8 mouse cellular contexts compared by ENCODE assay signal in genomic region chr15:99391975-99392374, GRCm38 (mm10). TPM values are rescaled to one million over a fixed set of nuclear protein-coding genes. Genes with fewer than 3 reads are reported as not detected.
DNase-seq lines count a peak whose midpoint lies in the region; ATAC-seq and TF ChIP-seq lines count a peak whose summit lies in the region.

No protein-coding gene starts in this region.

- H3K36me3 ChIP-seq in erythroblast, embryonic 14.5 days (ENCODE audit: control insufficient read depth), result peaks cover 11% of the 10 kb centered on the region
- no peaks in the 10 kb centered on the region for H3K36me3 ChIP-seq in intestine, embryonic 16.5 days (ENCODE audit: control insufficient read depth, insufficient read depth, low read length)
- H3K36me3 ChIP-seq in liver, postnatal 0 days (replicated peaks; ENCODE audit: insufficient read depth, low read length), result no peaks in the 10 kb centered on the region

- H3K27me3 ChIP-seq in erythroblast, embryonic 14.5 days (ENCODE audit: control insufficient read depth), result no peaks in the 10 kb centered on the region
- no peaks in the 10 kb centered on the region for H3K27me3 ChIP-seq in intestine, embryonic 16.5 days (replicated peaks; ENCODE audit: control insufficient read depth, insufficient read depth, low read length)
- H3K27me3 ChIP-seq in liver, postnatal 0 days (ENCODE audit: insufficient read depth, low read length), result no peaks in the 10 kb centered on the region

- no peak for TF ChIP-seq POLR2A in bone marrow macrophage, adult 2 months (IDR thresholded peaks at IDR 0.05; ENCODE audit: borderline replicate concordance, low read depth, low read length)

- H3K27ac ChIP-seq in bone marrow macrophage, adult 2 months (ENCODE audit: insufficient read depth, low read depth, low read length), result peak overlapping the region; percentile 46; the same call in 1 of the 2 replicates
- H3K27ac ChIP-seq in intestine, embryonic 16.5 days (ENCODE audit: low read length), result peak overlapping the region; percentile 70
- peak overlapping the region; percentile 90 for H3K27ac ChIP-seq in liver, postnatal 0 days (ENCODE audit: low read depth)

- no peak for TF ChIP-seq EP300 in liver, postnatal 0 days (IDR thresholded peaks at IDR 0.05; ENCODE audit: low read depth)

- peaks cover 46% of the 10 kb centered on the region for H3K4me1 ChIP-seq in erythroblast, embryonic 14.5 days (ENCODE audit: control insufficient read depth)
- peaks cover 33% of the 10 kb centered on the region for H3K4me1 ChIP-seq in bone marrow macrophage, adult 2 months (ENCODE audit: control insufficient read depth, insufficient read depth, low read length)
- H3K4me1 ChIP-seq in intestine, embryonic 16.5 days (ENCODE audit: control insufficient read depth, insufficient read depth, low read length), result peaks cover 30% of the 10 kb centered on the region
- peaks cover 47% of the 10 kb centered on the region for H3K4me1 ChIP-seq in liver, postnatal 0 days (ENCODE audit: insufficient read depth)

- peak overlapping the region; percentile 61 for H3K9ac ChIP-seq in intestine, embryonic 16.5 days (ENCODE audit: low read depth, low read length)
- peak overlapping the region; percentile 58 for H3K9ac ChIP-seq in liver, postnatal 0 days (replicated peaks)

- peak overlapping the region; percentile 74 for H3K4me2 ChIP-seq in intestine, embryonic 16.5 days (ENCODE audit: low read depth, low read length)
- peak overlapping the region; percentile 72 for H3K4me2 ChIP-seq in liver, postnatal 0 days (ENCODE audit: low read depth, low read length)

- 74% methylated on average over 6 of the region's 6 CpGs for whole genome bisulfite sequencing in intestine, embryonic 16.5 days
- 58% methylated on average over 6 of the region's 6 CpGs for WGBS in liver, postnatal 0 days (ENCODE audit: insufficient replicate concordance)

- no peaks in the 10 kb centered on the region for H3K9me3 ChIP-seq in erythroblast, embryonic 14.5 days (ENCODE audit: control insufficient read depth, low read length)
- H3K9me3 ChIP-seq in intestine, embryonic 16.5 days (ENCODE audit: control insufficient read depth, low read length), result no peaks in the 10 kb centered on the region
- H3K9me3 ChIP-seq in liver, postnatal 0 days (ENCODE audit: low read length), result no peaks in the 10 kb centered on the region

- peak; percentile 53 for DNase-seq in liver, postnatal 0 days
- no peak for DNase-seq in frontal cortex, postnatal 14 days (ENCODE audit: low spot score in 2 of 2)
- DNase-seq in layer of hippocampus, postnatal 36 days, result no peak
- DNase-seq in ovary, postnatal 14 days (ENCODE audit: low spot score), result no peak

- H3K4me3 ChIP-seq in erythroblast, embryonic 14.5 days (replicated peaks), result peak overlapping the region; percentile 79
- peak overlapping the region; percentile 56 for H3K4me3 ChIP-seq in bone marrow macrophage, adult 2 months (ENCODE audit: insufficient read depth, low read length)
- H3K4me3 ChIP-seq in intestine, embryonic 16.5 days (ENCODE audit: low read length), result peak overlapping the region; percentile 46
- H3K4me3 ChIP-seq in liver, postnatal 0 days (ENCODE audit: low read depth, low read length), result peak overlapping the region; percentile 94

- no peak for TF ChIP-seq CTCF in bone marrow macrophage, adult 2 months (IDR thresholded peaks at IDR 0.05; ENCODE audit: low read depth, low read length)
- no peak for TF ChIP-seq CTCF in liver, postnatal 0 days (IDR thresholded peaks at IDR 0.05; ENCODE audit: low read depth)

- ATAC-seq in erythroblast, adult 5-6 weeks (replicated peaks; ENCODE audit: low FRiP score, poor library complexity, severe bottlenecking), result no peak
- ATAC-seq in intestine, embryonic 16.5 days, result no peak
- no peak for ATAC-seq in liver, postnatal 0 days

RNA-seq across cellular contexts. Expression of gene Tmbim6, which starts 0.7 kb away (rescaled TPM):
- polyA plus RNA-seq in erythroblast, embryonic 14.5 days (2012), result 19.1 and 27.7 TPM in 2 replicates
- total RNA-seq in erythroblast, adult 5-6 weeks (2015; ENCODE audit: low replicate concordance), result 275 and 339 TPM in 2 replicates
- 204 and 239 TPM in 2 replicates for total RNA-seq in erythroblast, adult 5-6 weeks (2017; ENCODE audit: low replicate concordance)
- 647 and 669 TPM in 2 replicates for polyA plus RNA-seq in bone marrow macrophage, adult 2 months (2012; ENCODE audit: insufficient read depth, insufficient read length, missing spikeins)
- 726 and 829 TPM in 2 replicates for polyA plus RNA-seq in intestine, embryonic 16.5 days (2015; fragmentation: Nextera tagmentation; extraction: Ambion mirVana)
- 566 and 586 TPM in 2 replicates for polyA plus RNA-seq in liver, postnatal 0 days (2015; fragmentation: Nextera tagmentation; extraction: Ambion mirVana)
- 100 to 1,000 TPM; 357 TPM for total RNA-seq in layer of hippocampus, postnatal 36 days (2021)

RNA-seq across cellular contexts. Expression of gene Fmnl3, which starts 21.7 kb away (rescaled TPM):
- polyA plus RNA-seq in erythroblast, embryonic 14.5 days (2012), result 0.01 and 0.02 TPM in 2 replicates
- total RNA-seq in erythroblast, adult 5-6 weeks (2015; ENCODE audit: low replicate concordance), result 1.2 and 3.6 TPM in 2 replicates
- total RNA-seq in erythroblast, adult 5-6 weeks (2017; ENCODE audit: low replicate concordance), result 3.7 and 4.5 TPM in 2 replicates
- 18.9 and 23.2 TPM in 2 replicates for polyA plus RNA-seq in bone marrow macrophage, adult 2 months (2012; ENCODE audit: insufficient read depth, insufficient read length, missing spikeins)
- polyA plus RNA-seq in intestine, embryonic 16.5 days (2015; fragmentation: Nextera tagmentation; extraction: Ambion mirVana), result 10.6 and 10.8 TPM in 2 replicates
- polyA plus RNA-seq in liver, postnatal 0 days (2015; fragmentation: Nextera tagmentation; extraction: Ambion mirVana), result 2.2 and 2.4 TPM in 2 replicates
- 1 to 10 TPM; 9.2 to 10.0 TPM for total RNA-seq in layer of hippocampus, postnatal 36 days (2021)

Comparison
In these comparisons a context has a peak if more than half of its experiments do, and no peak if none do; other contexts are left out.
1. RNA of gene Tmbim6, which starts 0.7 kb away (polyA plus RNA-seq): 726 to 829 TPM in intestine, embryonic 16.5 days, 647 to 669 TPM in bone marrow macrophage, adult 2 months and 566 to 586 TPM in liver, postnatal 0 days; 19.1 to 27.7 TPM in erythroblast, embryonic 14.5 days; every median in the first group is over 10 times any median in the second.
2. Peak in every context shown above with its lines, with median percentiles within 50 percentile points of each other: H3K4me3 ChIP-seq and H3K27ac ChIP-seq.